Mouse (Mus musculus): ENCODE measurements around the gene Acly.

Gene Acly

DNA sequence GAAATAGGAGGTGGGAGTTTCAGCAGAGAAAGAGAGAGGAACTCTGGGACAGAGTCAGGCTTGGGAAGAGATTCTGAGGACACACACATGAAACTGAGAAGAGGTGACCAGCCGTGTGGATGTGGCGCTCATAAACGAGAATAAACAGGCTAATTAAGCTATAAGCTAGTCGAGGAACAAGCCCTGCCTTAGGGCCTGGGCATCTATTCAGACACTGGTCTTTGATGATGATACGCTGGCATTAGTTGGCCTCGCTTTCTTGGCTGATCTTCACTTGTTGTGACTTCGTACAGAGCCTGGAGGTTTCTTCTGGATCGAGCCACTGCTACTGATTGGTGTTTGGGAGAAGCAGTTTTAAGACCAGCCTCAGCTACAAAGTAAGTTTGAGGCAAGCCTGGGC lies 21.8 kb downstream of the Acly start:
- no peak for DNase-seq

DNA sequence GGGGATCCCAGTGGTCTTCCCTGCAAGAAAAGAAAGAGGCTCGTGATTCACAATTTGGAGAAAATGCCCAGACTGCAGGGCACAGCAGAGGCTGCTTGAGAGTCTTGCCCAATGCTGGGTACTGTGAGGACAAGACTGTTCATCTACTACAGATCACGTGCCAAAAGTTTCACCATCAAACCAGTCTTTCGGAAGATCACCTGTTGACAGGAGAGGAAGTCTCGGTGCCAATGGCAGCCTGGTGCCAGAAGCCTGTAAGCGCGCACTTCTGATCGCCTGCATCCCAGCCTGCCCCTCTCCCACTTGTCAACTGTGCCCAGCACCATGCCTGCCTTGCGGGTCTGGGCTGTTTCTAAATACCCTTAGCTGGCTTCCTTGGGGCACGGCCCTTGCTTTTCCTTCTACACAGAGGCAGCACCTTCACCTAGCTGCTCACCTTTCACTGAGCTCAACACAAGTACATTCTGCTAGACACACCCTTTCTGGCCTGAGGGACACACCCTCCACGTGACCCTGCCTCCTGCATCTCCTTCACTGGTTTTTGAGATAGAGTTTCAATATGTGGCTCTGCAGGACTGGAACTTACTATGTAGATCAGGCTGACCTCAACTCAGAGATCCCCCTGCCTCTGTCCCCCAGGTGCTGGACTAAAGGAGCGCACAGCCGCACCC lies 22.7 kb downstream of the Acly start:
- no peak for DNase-seq

- DNase-seq: no peak
These were observed 26.5 kb downstream of the Acly start for GRCm38 (mm10) chr11:100501321-100501720.

DNA sequence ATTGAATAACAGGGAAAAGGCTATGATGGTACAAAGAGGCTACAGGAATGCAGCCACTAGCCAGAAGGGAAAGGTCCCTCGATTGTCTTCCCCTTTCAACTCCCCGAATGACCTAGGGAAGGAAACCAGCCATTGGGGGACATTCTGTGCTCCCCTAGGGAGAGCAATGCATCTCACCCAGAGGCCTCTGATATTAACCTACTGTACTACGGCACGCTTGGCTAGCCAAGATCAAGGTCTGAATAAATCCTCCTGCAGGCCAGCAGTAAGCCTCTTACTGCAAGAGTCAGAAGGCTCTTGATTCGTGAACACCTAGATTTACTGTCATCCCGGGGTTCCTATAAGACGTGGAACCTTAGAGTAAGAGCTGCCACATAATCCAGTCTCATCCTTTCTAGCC lies 27.1 kb downstream of the Acly start:
- DNase-seq: no peak

DNA sequence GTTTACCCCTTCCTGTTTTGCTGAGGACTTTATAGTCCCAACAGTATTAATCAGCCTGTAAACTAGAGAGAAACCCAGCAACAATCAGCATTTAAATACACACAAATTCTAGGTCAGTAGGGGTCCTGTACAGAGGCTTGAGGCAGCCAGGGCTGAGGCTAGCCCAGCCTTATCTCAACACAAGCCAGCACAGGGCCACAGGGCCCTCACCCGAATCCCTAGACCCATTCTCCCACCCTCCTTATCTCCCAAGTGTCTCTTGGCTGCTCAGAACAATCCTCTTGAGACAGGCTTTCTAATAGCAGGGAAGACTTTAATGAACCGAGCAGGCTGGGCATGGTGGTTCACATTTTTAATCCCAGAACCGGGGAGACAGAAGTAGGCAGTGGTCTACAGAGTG lies 27.6 kb downstream of the Acly start:
- DNase-seq: no peak

GRCm38 (mm10) chr11:100493771-100494170 lies 34.0 kb downstream of the Acly start:
- DNase-seq: no peak

GRCm38 (mm10) chr11:100490951-100491350 lies 36.8 kb downstream of the Acly start:
- DNase-seq: no peak

DNA sequence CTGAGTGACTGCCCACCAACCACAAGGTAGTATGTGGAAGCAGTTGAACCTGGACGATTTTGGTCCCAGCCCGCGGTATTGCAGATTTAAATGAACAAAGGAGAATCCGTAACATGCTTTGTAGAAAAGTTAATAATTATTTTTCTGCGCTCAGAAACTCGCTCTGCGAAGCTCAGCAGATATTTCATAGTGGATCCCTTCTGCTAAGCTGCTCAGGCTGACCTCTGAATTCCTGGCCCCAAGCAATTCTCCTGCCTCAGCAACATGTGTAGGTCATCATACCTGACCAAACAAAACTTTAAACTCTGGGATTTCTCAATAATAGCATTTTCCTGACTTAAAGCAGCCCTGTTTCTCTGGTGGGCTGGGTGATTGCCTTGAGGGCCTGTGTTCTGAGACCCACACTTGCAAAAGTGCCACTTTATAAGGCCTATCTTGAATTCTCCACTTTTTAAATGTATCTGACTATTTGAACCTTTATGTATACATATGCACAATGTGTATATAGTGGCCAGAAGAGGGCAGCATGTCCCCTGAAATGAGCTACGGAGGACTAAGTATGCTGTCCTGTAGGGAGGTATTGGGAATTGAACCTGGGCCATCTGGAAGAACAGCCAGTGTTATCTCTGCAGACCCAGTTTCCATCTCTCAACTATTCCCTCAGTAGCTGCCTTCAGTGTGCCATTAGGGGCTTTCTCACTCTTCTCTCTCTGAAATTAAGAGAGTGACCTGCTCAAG lies 41.8 kb downstream of the Acly start:
- peak; percentile 41 to 59 for DNase-seq

DNA sequence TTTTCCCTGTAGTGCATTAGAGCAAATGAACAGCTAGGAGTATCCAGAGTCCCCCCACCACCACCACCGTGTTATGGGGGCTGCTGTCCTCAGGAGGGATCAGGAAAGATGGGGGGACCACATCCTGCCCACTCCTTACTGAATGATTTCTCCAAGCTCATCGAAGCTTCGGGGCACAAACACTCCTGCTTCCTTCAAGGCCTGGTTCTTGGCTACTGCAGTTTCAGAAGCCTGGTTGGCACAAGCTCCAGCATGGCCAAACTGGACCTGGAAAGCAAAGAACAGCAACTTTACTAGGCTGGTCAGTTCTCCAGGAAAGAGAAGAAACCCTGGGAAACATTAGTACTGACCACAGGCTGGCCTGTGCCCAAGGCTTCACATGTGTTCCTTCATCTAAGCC lies 43.3 kb downstream of the Acly start:
- no peak for DNase-seq

GRCm38 (mm10) chr11:100479152-100479551 lies 48.6 kb downstream of the Acly start:
- no peak for DNase-seq

DNA sequence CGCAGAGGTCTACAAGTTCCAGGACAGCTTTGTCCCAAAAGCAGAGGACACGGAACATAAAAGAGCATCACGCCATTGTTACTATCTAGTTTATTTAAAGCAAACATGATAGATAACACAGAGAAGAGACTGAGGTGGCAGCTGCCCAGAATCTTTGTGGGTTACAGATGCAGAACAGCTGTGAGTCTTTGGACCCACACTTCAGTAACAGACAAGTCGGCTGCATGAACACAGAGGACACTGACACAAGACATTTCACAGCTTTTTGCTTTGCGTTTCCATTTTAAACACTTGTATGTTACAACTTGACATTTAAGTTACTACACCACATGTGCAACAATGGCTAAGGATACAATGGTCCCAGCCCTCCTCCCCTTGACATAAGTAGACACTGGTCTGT lies 51.5 kb downstream of the Acly start:
- DNase-seq: no peak

DNA sequence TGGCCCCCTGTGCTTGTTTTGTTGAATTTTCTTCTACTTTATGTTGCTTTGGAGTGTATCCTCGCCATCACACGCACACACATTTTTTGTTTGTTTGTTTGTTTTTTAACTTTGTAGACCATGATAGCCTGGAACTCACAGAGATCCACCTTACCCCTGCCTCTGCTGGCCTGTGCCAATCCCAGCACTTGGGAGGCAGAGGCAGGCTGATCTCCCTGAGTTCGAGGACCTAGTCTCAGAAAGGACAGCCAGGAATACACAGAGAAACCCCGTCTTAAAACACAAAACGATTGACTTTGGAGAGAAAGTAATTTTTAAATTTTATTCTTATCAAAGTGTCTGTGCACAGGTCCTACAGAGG lies 54.9 kb downstream of the Acly start:
- DNase-seq: no peak

DNA sequence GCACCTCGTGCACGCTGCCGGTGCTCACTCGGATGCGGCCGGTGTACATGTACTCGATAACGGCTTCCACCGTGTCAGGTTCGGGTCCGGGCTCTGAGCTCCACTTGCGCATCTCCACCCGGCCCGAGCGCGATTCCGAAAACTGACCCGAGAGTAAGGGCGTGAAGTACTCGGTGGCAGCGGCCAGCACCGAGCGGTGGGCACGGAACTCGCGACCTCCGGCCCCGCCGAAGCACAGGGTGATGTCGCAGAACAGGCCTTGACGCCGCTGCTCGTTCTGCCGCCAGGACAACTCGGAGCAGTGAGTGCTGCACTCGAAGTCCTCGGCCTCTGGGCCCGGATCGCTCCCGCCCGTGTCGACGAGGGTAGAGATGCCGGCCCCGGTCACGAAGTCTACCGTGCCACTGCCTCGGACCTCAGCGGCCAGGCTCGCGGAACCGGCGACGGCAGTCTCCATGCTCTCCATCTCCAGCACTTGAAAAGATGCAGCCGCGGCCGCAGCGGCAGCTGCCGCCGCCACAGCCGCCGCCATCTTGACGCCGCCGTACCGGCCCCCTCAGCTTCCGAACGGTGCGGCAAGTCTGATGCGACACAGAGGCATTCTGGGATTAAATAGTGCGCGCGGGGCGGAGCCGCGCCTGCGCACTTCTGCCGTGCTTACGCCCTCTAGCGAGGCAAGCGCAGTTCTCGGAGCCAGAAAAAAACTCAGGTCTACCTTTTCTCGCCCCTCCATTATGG lies 55.4 kb downstream of the Acly start, which contains the start of gene Klhl11:
TSS of gene Klhl11 (minus strand) at position 545 of the 738 bp plus-strand sequence.
- peak; percentile 91 to 92 for DNase-seq

DNA sequence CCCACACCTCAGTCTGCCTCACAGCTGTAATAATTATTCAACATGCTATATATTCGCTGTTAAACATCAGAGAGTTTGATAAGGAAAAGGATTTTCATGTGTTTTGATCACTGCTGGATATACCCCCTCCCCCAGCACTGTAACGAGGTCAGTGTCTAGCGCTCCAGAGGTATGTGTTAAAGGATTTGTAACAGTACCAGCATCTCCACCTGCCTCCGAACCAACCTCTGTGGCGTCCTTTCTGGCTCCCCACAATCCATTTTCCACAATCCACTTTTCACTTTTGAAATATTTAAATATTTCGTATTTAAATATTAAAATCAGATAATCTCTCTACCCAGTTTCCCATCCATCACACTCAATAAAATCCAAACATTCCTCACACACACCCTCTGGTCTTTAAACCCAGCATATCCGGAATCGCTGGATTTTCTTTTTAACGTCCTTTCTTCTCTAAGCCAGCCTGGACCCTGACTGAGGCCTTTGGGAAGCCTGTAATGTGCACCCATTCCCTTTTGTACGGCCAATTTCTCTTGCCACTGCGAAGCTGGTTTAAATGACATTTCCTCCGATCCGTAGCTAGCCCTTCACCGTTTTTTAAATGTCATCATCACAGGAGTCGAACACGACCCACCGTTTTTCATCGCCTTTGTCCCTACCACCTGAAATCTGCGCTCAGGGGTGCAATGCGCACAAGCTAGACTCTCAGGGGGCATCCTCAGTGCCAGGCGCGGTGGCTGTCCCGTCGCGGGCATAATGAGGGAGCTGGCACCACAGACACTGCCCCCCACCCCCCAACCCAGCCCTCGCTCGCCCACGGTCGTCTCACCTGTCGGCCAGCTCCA lies 56.2 kb downstream of the Acly start:
- DNase-seq: peak in 1 of 2 experiments; percentile 19

DNA sequence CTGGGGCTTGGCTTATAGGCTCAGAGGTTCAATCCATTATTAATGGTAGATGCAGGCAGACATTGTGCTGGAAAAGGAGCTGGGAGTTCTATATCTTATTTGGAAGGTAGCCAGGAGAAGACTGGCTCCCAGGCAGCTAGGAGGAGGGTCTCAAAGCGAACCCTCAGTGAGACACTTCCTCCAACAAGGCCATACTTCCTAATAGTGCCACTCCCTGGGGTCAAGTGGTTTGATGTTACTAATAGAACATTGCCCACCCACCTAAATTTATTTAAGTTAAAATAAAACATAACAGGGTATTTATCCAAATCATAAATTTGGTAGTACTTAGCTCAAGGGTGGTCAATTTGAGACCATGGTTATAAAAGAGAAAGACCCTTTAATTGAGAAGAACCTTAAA lies 62.0 kb downstream of the Acly start:
- DNase-seq: no peak

DNA sequence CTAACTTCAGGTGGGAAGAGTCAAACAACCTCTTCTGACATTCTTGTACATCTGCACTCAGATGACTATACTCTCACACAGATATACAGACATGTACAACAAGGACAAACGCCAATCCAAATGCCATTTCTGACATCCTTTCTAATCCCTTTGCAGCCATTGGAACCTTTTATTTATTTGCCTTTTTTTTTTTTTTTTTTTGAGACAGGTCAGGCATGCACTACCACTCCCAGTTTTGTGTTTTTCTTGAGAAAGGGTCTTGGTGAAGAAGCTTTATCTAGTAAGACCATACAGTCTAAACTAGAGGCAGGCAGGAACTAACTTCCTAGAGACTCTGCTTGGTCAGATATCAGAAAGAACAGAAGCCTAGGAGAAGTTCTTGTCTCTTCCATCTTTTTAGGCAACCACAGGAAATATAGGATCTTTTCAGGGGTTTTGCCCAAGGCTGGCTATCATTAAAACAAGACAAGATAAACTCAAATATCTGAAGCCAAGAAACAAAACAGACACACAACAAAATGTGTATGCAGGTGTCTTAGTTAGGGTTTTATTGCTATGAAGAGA lies 62.5 kb downstream of the Acly start:
- no peak for DNase-seq

- DNase-seq: no peak
These were observed 65.1 kb downstream of the Acly start for GRCm38 (mm10) chr11:100462699-100463098.

DNA sequence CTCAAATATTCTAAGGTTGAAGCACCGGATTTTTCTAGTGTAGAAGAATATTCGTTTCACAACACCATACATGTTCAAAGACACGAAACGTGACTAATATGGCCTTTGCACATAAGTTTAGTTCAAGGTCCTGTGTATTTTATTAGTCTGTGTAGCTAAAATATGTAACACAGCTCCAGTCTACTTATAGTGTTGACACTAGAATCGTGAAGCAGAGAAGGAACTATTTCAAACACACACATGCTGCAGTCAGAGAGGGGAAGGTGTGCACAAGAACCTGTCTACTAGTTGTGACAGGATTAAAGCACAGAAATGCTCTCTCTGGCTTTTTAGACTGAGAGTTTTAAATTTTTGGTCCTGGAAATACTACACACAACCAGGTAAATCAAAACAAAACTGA lies 70.1 kb downstream of the Acly start:
- DNase-seq: no peak

GRCm38 (mm10) chr11:100457247-100457646 lies 70.6 kb downstream of the Acly start:
- no peak for DNase-seq

- no peak for DNase-seq
These were observed 85.2 kb downstream of the Acly start for GRCm38 (mm10) chr11:100442625-100443024.

- DNase-seq: no peak
These were observed 86.0 kb downstream of the Acly start, which contains the start of the genes Nt5c3b and Klhl10 for GRCm38 (mm10) chr11:100441797-100442196. TSS of gene Nt5c3b (minus strand) at chr11:100441808. TSS of gene Klhl10 (plus strand) at chr11:100441917.
